Mouse (Mus musculus) neural tube, embryonic 15.5 days (tissue): Measurements from ENCODE around the gene Lat2. TPM values are rescaled to one million over a fixed set of nuclear protein-coding genes. Genes with fewer than 3 reads are reported as not detected.

Experiments used
- ATAC-seq: fragments of 200-750 bp; cut with Nextera tagmentation; 2 replicates; pipeline ENCODE4 v1.8.0; 2017; ENCODE audit warnings: mild to moderate bottlenecking, moderate TSS enrichment, moderate library complexity; ENCODE audit not compliant: low FRiP score
- H3K27ac ChIP-seq: fragments of 300-500 bp; sonication (generic); replicated peaks from 2 replicates; pipeline ENCODE4 v1.5.1; 2015; ENCODE audit warnings: mild to moderate bottlenecking, inconsistent platforms
- H3K27me3 ChIP-seq: fragments of 300-500 bp; sonication (generic); replicated peaks from 2 replicates; pipeline ENCODE4 v1.6.1; 2015; ENCODE audit warnings: inconsistent platforms
- H3K36me3 ChIP-seq: fragments of 300-500 bp; sonication (generic); 2 replicates; pipeline ENCODE4 v1.6.1; 2015; ENCODE audit warnings: inconsistent platforms
- H3K4me1 ChIP-seq: fragments of 300-500 bp; sonication (generic); 2 replicates; pipeline ENCODE4 v1.6.1; 2015; ENCODE audit warnings: inconsistent platforms
- H3K4me2 ChIP-seq: fragments of 300-500 bp; sonication (generic); 2 replicates; pipeline ENCODE4 v1.6.1; 2015; ENCODE audit warnings: inconsistent platforms, mild to moderate bottlenecking, moderate library complexity
- H3K4me3 ChIP-seq: fragments of 300-500 bp; sonication (generic); replicated peaks from 2 replicates; pipeline ENCODE4 v1.5.1; 2015; ENCODE audit warnings: mild to moderate bottlenecking, inconsistent platforms
- H3K9ac ChIP-seq: fragments of 300-500 bp; sonication (generic); replicated peaks from 2 replicates; pipeline ENCODE4 v1.6.1; 2015; ENCODE audit warnings: mild to moderate bottlenecking, inconsistent platforms
- H3K9me3 ChIP-seq: fragments of 300-500 bp; sonication (generic); replicated peaks from 2 replicates; pipeline ENCODE4 v1.6.1; 2016; ENCODE audit warnings: inconsistent platforms
- WGBS: fragments of 180-500 bp; shearing (Covaris S2); methylation state at CpG from one replicate; pipeline ENCODE4 v1.1.7; 2015; ENCODE audit warnings: mixed read lengths; 5-methylcytosine and 5-hydroxymethylcytosine counted together
- polyA plus RNA-seq: library from polyadenylated mRNA; unstranded; fragments of >200 nt; fragmentation: Nextera tagmentation; extraction: Ambion mirVana; gene quantifications from 2 replicates; pipeline ENCODE4 v1.2.1, GENCODE M21; 2015

Lat2 gene
- polyA plus RNA-seq, 1 experiment from 2014 or later, result 3.4 TPM

DNA sequence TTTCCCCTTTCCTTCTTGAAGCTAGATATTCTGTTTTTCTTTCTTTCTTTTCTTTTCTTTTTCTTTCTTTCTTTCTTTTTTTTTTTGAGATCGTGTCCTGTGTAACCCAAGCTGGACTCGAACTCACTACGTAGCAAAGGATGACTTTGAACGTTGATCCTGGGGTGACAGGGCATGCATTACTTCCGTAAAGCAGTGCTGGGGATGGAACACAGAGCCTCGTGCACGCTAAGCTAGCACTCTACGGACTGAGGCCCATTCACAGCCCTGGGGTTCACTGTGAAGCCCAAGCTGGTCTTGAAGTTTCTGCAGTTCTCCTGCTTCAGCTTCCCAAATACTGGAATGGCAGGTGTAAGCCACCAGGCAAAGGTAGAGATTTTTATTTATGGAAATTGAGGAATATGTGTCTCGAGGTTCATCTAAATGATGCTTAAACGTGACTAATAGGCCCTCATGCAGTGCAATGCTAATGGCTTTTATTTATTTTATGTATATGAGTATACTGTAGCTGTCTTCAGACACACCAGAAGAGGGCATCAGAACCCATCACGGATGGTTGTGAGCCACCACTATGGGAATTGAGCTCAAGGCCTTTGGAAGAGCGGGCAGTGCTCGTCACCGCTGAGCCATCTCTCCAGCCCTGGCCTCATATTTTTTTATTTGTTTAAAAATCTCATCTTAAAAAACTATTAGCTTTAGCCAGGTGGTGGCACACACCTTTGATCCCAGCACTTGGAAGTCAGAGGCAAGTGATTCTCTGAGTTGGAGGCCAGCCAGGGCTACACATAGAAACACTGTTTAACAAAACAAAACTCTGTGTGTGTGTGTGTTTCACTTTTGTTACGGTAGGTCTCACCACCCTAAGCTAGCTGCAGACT is 31.6 kb downstream of the Lat2 start:
- WGBS, result 30% methylated on average over 15 of the region's 15 CpGs
- Histone ChIP-seq H3K27ac (0 out of 2 replicates have a peak overlapping the region, but pooled peaks have one; percentile 61), H3K4me1 (peaks cover 16% of the 10 kb centered on the region), H3K27me3 (no peaks in the 10 kb centered on the region), H3K4me2 (peak overlapping the region; percentile 74), H3K9ac (peak overlapping the region; percentile 95), H3K9me3 (no peaks in the 10 kb centered on the region), H3K36me3 (peaks cover 4% of the 10 kb centered on the region), H3K4me3 (peak overlapping the region; percentile 98)
- ATAC-seq, result no peak

DNA sequence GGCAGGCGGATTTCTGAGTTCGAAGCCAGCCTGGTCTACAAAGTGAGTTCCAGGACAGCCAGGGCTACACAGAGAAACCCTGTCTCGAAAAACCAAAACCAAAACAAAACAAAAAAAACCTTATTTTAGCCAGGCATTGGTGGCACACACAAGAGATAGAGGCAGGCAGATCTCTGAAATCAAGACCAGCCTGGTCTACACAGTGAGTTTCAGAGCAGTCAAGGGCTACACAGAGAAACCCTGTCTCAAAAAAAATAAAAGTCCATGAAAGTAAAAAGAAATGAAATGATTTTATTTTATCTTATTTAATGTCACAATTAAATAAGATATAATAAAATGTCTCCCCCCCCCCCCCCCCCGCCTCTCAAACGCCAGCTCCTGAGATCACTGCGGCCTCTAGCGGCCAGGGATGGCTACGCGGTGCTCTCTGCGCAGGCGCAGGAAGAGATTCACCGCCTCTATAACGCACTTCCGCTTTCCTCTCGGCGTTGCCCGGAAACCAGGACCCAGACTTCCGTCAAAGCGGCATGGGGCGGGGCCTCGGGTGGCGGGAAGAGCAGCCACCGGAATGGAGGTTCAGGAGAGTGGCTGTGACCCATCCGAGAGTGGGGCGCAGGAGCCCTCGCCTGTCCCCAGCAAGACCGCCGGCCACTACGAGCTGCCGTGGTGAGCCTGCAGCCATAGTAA is 32.5 kb downstream of the Lat2 start:
- 0 out of 2 replicates have a peak overlapping the region, but pooled peaks have one; percentile 61 for H3K27ac ChIP-seq

DNA sequence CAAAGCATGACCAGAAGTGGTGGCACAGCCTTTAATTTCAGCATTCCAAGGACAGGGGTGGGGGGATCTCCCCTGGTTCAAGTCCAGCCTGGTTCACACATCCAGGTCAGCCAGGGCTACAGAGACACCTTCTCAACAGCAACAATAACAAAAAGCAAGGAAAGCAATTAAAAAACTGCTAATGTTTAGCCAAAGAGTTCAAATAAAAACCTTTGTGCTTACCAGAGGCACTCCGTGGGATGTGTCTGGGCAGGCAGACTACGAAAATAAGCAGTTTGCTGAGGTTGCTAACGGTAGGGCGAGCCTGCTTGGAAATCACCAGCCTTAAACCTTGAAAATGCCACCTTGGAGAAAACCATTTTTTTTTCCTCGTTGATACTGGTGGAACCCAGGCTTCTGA is 33.7 kb downstream of the Lat2 start, which contains the start of gene Rfc2:
Rfc2 (plus strand) TSS at position 221 of the 400 bp plus-strand sequence.
- Histone ChIP-seq H3K36me3 (no peaks in the 10 kb centered on the region), H3K4me1 (peaks cover 16% of the 10 kb centered on the region), H3K9ac (no peak within 1 kb of the TSS), H3K4me2 (no peak within 1 kb of the TSS), H3K27me3 (no peaks in the 10 kb centered on the region), H3K9me3 (no peaks in the 10 kb centered on the region), H3K4me3 (no peak within 1 kb of the TSS), H3K27ac (no peak within 1 kb of the TSS)
- 84% methylated on average over 5 of the region's 5 CpGs for whole genome bisulfite sequencing
- ATAC-seq, result no peak

More for the DNA sequence above, 32.5 kb downstream of the Lat2 start:
- H3K4me3 ChIP-seq, result peak overlapping the region; percentile 98
- H3K4me2 ChIP-seq, result peak overlapping the region; percentile 74
- WGBS, result 9% methylated on average over 25 of the region's 30 CpGs
- no peaks in the 10 kb centered on the region for H3K27me3 ChIP-seq
- peaks cover 16% of the 10 kb centered on the region for H3K4me1 ChIP-seq
- H3K9ac ChIP-seq, result peak overlapping the region; percentile 95
- peaks cover 3% of the 10 kb centered on the region for H3K36me3 ChIP-seq
- ATAC-seq, result peak; percentile 95
- no peaks in the 10 kb centered on the region for H3K9me3 ChIP-seq

DNA sequence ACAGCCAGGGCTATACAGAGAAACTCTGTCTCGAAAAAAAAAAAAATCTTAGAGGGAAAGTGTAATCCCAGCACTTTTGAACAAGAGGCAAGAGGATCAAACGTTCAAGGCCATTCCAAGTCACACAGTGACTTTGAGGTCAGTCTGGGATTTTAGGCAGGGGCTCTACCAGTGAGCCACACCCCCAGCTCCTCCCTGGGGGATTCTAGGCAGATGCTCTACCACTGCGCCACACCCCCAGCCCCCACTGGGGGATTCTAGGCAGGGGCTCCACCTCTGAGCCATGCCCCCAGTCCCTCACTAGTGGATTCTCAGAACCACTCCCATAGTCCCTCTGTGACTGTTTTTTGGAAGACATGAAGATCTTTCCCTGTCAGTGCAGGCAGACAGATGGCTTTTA is 35.7 kb downstream of the Lat2 start:
- H3K4me2 ChIP-seq, result no peak overlapping the region
- no peak overlapping the region for H3K27ac ChIP-seq
- no peak for ATAC-seq
- no peaks in the 10 kb centered on the region for H3K9me3 ChIP-seq
- WGBS, result 69% methylated on average over 3 of the region's 3 CpGs
- H3K9ac ChIP-seq, result no peak overlapping the region
- H3K4me3 ChIP-seq, result no peak overlapping the region
- H3K4me1 ChIP-seq, result peaks cover 12% of the 10 kb centered on the region
- no peaks in the 10 kb centered on the region for H3K36me3 ChIP-seq
- no peaks in the 10 kb centered on the region for H3K27me3 ChIP-seq

DNA sequence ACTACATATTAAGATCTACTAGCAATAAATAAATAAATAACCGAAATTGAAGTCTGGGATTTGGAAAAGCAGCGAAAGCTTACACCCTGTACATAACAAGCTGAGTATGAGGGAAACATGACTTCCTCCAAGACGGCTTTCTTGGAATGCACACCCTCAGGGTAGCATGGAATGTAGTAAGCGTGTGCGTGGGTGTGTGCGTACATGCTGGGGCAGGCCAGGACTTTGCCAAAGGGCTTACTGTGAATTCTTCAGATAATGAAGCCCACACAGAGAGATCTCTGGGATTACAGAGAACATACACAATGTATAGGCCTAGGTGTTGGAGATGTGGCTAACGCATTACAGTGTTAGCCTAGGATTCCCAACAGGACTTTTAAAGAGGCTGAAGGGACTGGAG is 37.3 kb downstream of the Lat2 start:
- no peak overlapping the region for H3K27ac ChIP-seq
- H3K36me3 ChIP-seq, result no peaks in the 10 kb centered on the region
- H3K4me3 ChIP-seq, result no peak overlapping the region
- peaks cover 3% of the 10 kb centered on the region for H3K4me1 ChIP-seq
- ATAC-seq, result no peak
- H3K9ac ChIP-seq, result no peak overlapping the region
- H3K27me3 ChIP-seq, result no peaks in the 10 kb centered on the region
- WGBS, result 91% methylated on average over 7 of the region's 7 CpGs
- H3K9me3 ChIP-seq, result no peaks in the 10 kb centered on the region
- H3K4me2 ChIP-seq, result no peak overlapping the region

DNA sequence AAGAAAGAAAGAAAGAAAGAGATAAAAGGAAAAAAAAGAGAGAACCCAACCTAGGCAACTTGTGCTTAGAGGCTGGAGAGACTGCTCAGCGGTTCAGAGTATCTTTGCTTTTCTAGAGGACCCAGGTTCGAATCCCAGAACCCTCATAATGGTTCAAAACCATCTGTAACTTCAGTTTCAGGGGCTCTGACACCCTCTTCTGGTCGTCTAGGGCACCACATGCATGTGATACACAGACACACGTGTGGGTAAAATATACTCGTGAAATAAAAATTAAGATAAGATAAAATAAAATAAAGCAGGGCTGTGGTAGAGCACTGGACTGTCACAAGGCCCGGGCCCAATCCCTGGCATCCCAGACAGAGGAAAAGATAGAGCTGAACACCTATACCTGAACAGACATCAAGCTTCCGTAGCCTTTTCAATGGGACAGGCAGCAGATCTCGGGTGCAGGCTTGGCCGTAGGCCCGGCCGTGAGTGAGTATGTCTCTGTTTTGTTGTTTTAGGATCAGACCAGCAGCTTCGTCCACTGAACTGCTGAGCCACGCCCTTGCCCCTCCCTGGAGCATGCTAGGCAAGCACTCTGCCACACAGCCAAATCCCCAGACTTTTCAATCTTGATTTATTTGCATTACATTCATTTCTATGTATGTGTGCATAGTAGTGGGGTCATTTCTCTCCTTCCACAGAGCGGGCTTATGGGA is 38.2 kb downstream of the Lat2 start:
- Histone ChIP-seq H3K36me3 (no peaks in the 10 kb centered on the region), H3K9me3 (no peaks in the 10 kb centered on the region), H3K4me3 (no peak overlapping the region), H3K27me3 (no peaks in the 10 kb centered on the region), H3K4me1 (peaks cover 9% of the 10 kb centered on the region), H3K27ac (no peak overlapping the region), H3K9ac (no peak overlapping the region), H3K4me2 (no peak overlapping the region)
- 83% methylated on average over 14 of the region's 14 CpGs for WGBS
- ATAC-seq, result no peak

DNA sequence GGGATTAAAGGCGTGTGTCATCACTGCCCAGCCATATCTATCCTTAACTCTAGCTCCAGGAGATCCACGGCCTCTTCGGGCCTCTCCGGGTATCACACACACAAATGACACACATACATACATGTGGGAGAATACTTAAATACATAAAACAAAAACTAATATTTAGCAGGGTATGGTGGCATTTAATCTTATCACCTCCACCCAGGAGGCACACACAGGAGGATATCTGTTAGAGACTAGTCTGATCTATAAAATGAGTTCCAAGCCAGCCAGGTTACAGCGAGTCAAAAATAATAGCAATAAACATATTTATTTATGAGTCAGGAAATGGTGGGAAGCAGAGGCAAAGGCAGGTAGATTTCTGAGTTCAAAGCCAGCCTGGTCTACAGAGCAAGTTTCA is 39.0 kb downstream of the Lat2 start:
- H3K36me3 ChIP-seq, result no peaks in the 10 kb centered on the region
- peaks cover 9% of the 10 kb centered on the region for H3K4me1 ChIP-seq
- no peak for ATAC-seq
- H3K4me3 ChIP-seq, result no peak overlapping the region
- H3K27me3 ChIP-seq, result no peaks in the 10 kb centered on the region
- H3K9me3 ChIP-seq, result no peaks in the 10 kb centered on the region
- no peak overlapping the region for H3K27ac ChIP-seq
- H3K9ac ChIP-seq, result no peak overlapping the region
- H3K4me2 ChIP-seq, result no peak overlapping the region
- WGBS, result 97% methylated on average over 5 of the region's 5 CpGs

DNA sequence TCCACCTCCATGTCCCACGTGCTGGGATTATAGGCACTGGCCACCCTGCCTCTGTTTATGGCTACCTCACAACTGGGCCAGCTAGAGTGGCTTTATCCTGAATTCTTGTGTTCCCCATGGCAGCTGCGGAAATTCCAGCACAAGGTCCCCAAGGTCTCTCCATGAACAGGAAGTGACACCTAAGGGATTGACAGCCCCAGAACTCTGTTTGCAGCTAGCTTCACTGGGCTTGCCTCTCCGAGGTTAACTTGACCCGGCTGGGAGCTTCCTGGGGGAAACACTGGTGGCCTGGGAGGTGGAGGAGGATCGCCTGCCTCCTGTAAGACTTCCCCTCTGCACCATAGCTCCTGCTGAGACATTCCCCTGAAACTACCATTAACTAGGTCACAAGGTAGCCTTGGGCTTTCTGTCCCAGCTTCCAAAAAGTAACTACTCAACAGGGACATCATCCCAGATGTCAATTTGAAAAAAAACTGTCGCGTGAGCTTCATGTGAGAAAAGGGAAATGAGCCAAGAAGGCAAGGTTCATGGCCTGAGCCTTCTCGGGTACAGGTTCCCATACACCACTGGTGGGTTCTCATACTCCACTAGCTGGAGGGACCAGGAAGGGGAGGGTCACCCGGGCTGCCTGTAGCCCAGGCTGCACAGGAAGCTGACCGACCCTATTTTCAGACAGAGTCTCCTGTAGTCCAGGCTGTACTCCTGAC is 42.2 kb downstream of the Lat2 start:
- Histone ChIP-seq H3K9me3 (no peaks in the 10 kb centered on the region), H3K36me3 (no peaks in the 10 kb centered on the region), H3K9ac (peak overlapping the region; percentile 56; the same call in 1 of the 2 replicates), H3K4me2 (peak overlapping the region; percentile 87), H3K4me1 (peaks cover 9% of the 10 kb centered on the region), H3K27ac (peak overlapping the region; percentile 74; the same call in 1 of the 2 replicates), H3K4me3 (peak overlapping the region; percentile 51), H3K27me3 (no peaks in the 10 kb centered on the region)
- WGBS, result 34% methylated on average over 10 of the region's 10 CpGs
- no peak for ATAC-seq

DNA sequence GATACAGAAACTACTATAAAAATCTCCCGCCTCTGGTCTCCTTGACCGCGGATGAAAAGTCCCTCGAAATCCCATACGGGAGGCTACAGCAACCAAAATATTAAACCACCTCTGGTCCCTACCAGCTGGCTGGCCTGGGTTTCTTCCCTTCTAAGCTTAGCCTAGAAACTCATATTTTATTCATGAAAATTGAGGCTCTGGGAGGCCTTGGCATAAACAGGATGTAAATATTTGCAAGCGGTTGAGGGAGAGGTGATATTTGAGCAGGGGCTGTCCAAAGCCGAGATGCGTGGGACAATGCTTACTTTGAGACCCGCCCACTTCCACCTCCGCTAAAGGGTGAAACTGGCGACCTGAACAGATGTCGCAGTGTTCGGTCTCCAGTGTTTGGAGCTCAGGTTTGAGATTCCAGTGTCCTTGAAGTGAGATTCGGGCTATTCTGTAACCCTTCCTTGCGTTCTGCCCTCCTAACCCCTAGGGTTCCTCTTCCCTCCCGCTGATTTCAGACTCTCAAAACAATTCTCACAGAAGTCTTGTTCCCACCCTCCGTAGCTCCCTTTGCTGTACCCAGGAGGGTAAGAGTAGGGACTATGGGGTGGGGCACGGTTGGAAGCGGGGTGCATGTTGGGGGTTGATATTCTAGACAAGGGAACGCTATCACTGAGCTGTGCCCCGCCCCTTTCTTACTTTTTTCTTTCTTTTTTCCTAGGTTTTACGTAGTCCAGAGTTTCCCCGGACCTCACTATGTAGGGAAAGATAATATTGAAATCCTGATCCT is 42.9 kb downstream of the Lat2 start:
- Histone ChIP-seq H3K9ac (peak overlapping the region; percentile 56), H3K9me3 (no peaks in the 10 kb centered on the region), H3K4me1 (peaks cover 9% of the 10 kb centered on the region), H3K27ac (peak overlapping the region; percentile 74), H3K27me3 (no peaks in the 10 kb centered on the region), H3K4me2 (peak overlapping the region; percentile 87), H3K4me3 (peak overlapping the region; percentile 51), H3K36me3 (no peaks in the 10 kb centered on the region)
- peak; percentile 77 for ATAC-seq
- 2% methylated on average over 23 of the region's 23 CpGs for WGBS

DNA sequence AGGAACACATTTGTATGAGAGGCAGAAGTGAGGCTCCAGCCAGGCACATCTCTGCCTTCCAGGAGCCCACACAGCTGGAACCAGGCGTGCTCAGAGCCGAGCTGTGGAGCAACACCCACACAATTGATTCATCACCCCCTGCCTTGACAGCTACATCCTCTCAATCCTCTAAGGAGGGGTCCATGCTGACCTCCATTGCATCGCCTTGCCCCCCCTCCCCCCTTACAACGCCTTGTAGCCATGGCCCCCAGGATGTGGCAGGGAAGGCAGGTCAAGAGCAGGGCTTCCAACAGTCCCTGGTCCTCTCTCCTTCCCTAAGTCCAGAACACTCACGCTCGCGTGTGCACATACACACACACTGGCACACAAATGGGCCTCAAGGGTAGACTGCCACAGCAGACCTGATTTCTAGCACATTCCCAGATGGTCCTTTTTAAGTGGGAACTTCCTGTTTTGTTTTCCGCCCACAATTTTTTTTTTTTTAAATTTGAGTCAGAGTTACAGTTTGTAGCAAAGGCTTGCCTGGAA is 45.8 kb downstream of the Lat2 start:
- ATAC-seq, result no peak

More for the DNA sequence above, 45.8 kb downstream of the Lat2 start:
- H3K4me1 ChIP-seq, result peaks cover 9% of the 10 kb centered on the region
- no peak overlapping the region for H3K4me3 ChIP-seq
- 62% methylated on average over 8 of the region's 8 CpGs for WGBS
- H3K9ac ChIP-seq, result no peak overlapping the region
- H3K27me3 ChIP-seq, result no peaks in the 10 kb centered on the region
- H3K4me2 ChIP-seq, result no peak overlapping the region
- no peaks in the 10 kb centered on the region for H3K36me3 ChIP-seq
- no peaks in the 10 kb centered on the region for H3K9me3 ChIP-seq
- no peak overlapping the region for H3K27ac ChIP-seq
